Mouse (Mus musculus) heart, adult 2 months (tissue): ENCODE measurements around the gene Naa25. TPM values are rescaled to one million over a fixed set of nuclear protein-coding genes. Genes with fewer than 3 reads are reported as not detected.

Experiments used
- DNase-seq, 2 experiments: peaks; one replicate each; pipeline ENCODE4 v3.0.0; 2021
- H3K27ac ChIP-seq: fragments of 200-600 bp; 2 replicates; pipeline ENCODE4 v1.8.1; 2022
- H3K27me3 ChIP-seq: fragments of 200-500 bp; 2 replicates; pipeline ENCODE4 v1.6.1; 2012; ENCODE audit warnings: mild to moderate bottlenecking, low read length, inconsistent platforms, mixed read lengths; ENCODE audit not compliant: control insufficient read depth, insufficient read depth
- H3K36me3 ChIP-seq: fragments of 200-500 bp; 2 replicates; pipeline ENCODE4 v1.6.1; 2012; ENCODE audit warnings: low read length, inconsistent platforms; ENCODE audit not compliant: control insufficient read depth, insufficient read depth
- H3K4me1 ChIP-seq: fragments of 200-500 bp; 2 replicates; pipeline ENCODE4 v1.6.1; 2011; ENCODE audit warnings: low read length; ENCODE audit not compliant: control insufficient read depth, insufficient read depth
- H3K4me3 ChIP-seq: fragments of 200-600 bp; 2 replicates; pipeline ENCODE4 v1.8.1; 2022
- H3K79me2 ChIP-seq: fragments of 200-500 bp; replicated peaks from 2 replicates; pipeline ENCODE4 v1.6.1; 2012; ENCODE audit warnings: mild to moderate bottlenecking, inconsistent platforms, low read length, moderate library complexity, mixed read lengths; ENCODE audit not compliant: control insufficient read depth, insufficient read depth
- H3K9ac ChIP-seq: fragments of 200-500 bp; 2 replicates; pipeline ENCODE4 v1.6.1; 2012; ENCODE audit warnings: low read depth, mild to moderate bottlenecking, control low read depth, inconsistent platforms, low read length, mixed read lengths
- CTCF ChIP-seq: fragments of 200-600 bp; IDR thresholded peaks from 2 replicates; pipeline ENCODE4 v1.8.1; 2022; ENCODE audit warnings: antibody characterized with exemption, mild to moderate bottlenecking, moderate library complexity
- EP300 ChIP-seq: fragments of 200-500 bp; IDR thresholded peaks from 2 replicates; pipeline ENCODE4 v1.6.1; 2011; ENCODE audit warnings: low read depth, low read length, control low read depth; ENCODE audit not compliant: insufficient read depth
- POLR2A ChIP-seq: fragments of 200-500 bp; IDR thresholded peaks from 2 replicates; pipeline ENCODE4 v1.6.1; 2011; ENCODE audit warnings: mild to moderate bottlenecking, low read depth, low read length, control low read depth; ENCODE audit not compliant: insufficient read depth
- WGBS: fragments of 180-500 bp; shearing (Covaris S2); methylation state at CpG from one replicate; pipeline ENCODE4 v1.1.7; 2018; 5-methylcytosine and 5-hydroxymethylcytosine counted together
- intact Hi-C: fragments of 180-260 bp; cut with DNase I; formaldehyde crosslinking; loops from one replicate; pipeline ENCODE4 v1.15.1; 2025
- polyA plus RNA-seq: library from polyadenylated mRNA; depleted of rRNA; stranded (reverse); fragments of >200 nt; gene quantifications from 2 replicates; pipeline ENCODE4 v1.2.3, GENCODE M21; 2012; rRNA removed
- total RNA-seq, 2 experiments: library from RNA; stranded (reverse); gene quantifications; 2 replicates each; pipeline ENCODE4 v1.2.3; 2021

Gene Naa25
- total and polyA plus RNA-seq, 3 experiments, result 7.1 to 22.5 (median 21.3) TPM

DNA sequence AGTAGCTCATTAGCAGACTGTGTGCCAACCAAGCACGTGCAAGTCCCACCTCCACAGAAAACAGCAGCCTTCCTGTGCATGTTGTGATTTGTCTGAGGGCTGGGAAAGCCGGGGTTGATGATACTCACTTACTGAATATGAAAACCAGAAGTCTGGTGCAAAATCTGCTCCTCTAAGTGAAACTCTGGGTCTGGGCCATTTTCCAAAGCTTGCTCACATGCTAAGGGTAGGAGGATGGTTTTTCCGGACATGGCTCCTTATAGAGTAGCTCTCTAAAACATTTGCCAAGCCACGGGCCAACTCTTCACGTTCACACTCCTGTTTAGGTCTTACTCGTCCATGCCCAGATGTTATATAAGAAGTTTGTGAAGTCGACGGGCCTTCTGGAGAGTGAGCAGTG, 95.6 kb downstream of the Naa25 start:
- no peaks in the 10 kb centered on the region for H3K27me3 ChIP-seq
- 63% methylated on average over 8 of the region's 8 CpGs for WGBS
- no peak for DNase-seq
- no peak overlapping the region for H3K27ac ChIP-seq
- no peak for TF ChIP-seq CTCF
- TF ChIP-seq EP300, result no peak
- TF ChIP-seq POLR2A, result no peak
- no peaks in the 10 kb centered on the region for H3K79me2 ChIP-seq
- no peaks in the 10 kb centered on the region for H3K4me1 ChIP-seq
- no peak overlapping the region for H3K4me3 ChIP-seq
- intact Hi-C loops, result no loop called here
- H3K36me3 ChIP-seq, result no peaks in the 10 kb centered on the region
- H3K9ac ChIP-seq, result no peak overlapping the region

Other genes with a start within 250 kb of the Naa25 start
- 100 to 1,000 TPM; 159 to 205 TPM for gene Ptpn11, start 206.5 kb upstream of the Naa25 start, total RNA-seq
- gene Ptpn11, start 206.5 kb upstream of the Naa25 start, polyA plus RNA-seq, result 50.7 and 91.1 TPM in 2 replicates
- 100 to 1,000 TPM; 482 to 571 TPM for gene Rpl6, start 193.5 kb upstream of the Naa25 start, total RNA-seq
- gene Rpl6, start 193.5 kb upstream of the Naa25 start, polyA plus RNA-seq, result 168 and 230 TPM in 2 replicates
- gene Hectd4, start 177.7 kb upstream of the Naa25 start, total RNA-seq, result 10 to 100 TPM; 22.6 to 23.1 TPM
- gene Hectd4, start 177.7 kb upstream of the Naa25 start, polyA plus RNA-seq, result 9.8 and 13.8 TPM in 2 replicates
- gene Trafd1, start 12.3 kb upstream of the Naa25 start, total RNA-seq, result 10 to 100 TPM; 47.1 to 57.9 TPM
- gene Trafd1, start 12.3 kb upstream of the Naa25 start, polyA plus RNA-seq, result 78.0 and 89.5 TPM in 2 replicates
- gene Tmem116, start 54.0 kb downstream of the Naa25 start, total RNA-seq, result 10 to 100 TPM in 1 of 2 experiments, 1 to 10 TPM in 1; 10.0 to 12.6 TPM
- gene Tmem116, start 54.0 kb downstream of the Naa25 start, polyA plus RNA-seq, result 16.2 and 27.9 TPM in 2 replicates
- gene Erp29, start 54.6 kb downstream of the Naa25 start, total RNA-seq, result 10 to 100 TPM; 67.6 to 73.3 TPM
- gene Erp29, start 54.6 kb downstream of the Naa25 start, polyA plus RNA-seq, result 29.4 and 43.4 TPM in 2 replicates
- gene Adam1b, start 105.5 kb downstream of the Naa25 start, total RNA-seq, result not detected
- 0.04 TPM in 1 of 2 replicates, not detected in the other for gene Adam1b, start 105.5 kb downstream of the Naa25 start, polyA plus RNA-seq
- gene Adam1a, start 147.5 kb downstream of the Naa25 start, total RNA-seq, result 1 to 10 TPM; 1.0 to 2.5 TPM
- gene Adam1a, start 147.5 kb downstream of the Naa25 start, polyA plus RNA-seq, result 3.4 and 3.9 TPM in 2 replicates
- under 1 TPM in 1 of 2 experiments, not detected in 1; 0.63 TPM for gene Gm42878, start 147.5 kb downstream of the Naa25 start, total RNA-seq
- 0.16 and 0.79 TPM in 2 replicates for gene Gm42878, start 147.5 kb downstream of the Naa25 start, polyA plus RNA-seq
- gene Mapkapk5, start 148.0 kb downstream of the Naa25 start, total RNA-seq, result 10 to 100 TPM; 79.8 to 84.2 TPM
- 33.0 and 67.7 TPM in 2 replicates for gene Mapkapk5, start 148.0 kb downstream of the Naa25 start, polyA plus RNA-seq
- 100 to 1,000 TPM; 339 to 371 TPM for gene Aldh2, start 195.9 kb downstream of the Naa25 start, total RNA-seq
- 433 and 501 TPM in 2 replicates for gene Aldh2, start 195.9 kb downstream of the Naa25 start, polyA plus RNA-seq
- 10 to 100 TPM; 68.2 to 80.2 TPM for gene Acad12, start 221.0 kb downstream of the Naa25 start, total RNA-seq
- 85.7 and 125 TPM in 2 replicates for gene Acad12, start 221.0 kb downstream of the Naa25 start, polyA plus RNA-seq